Mouse (Mus musculus) cerebellum, adult 9-11 months (tissue): ENCODE measurements around the gene Serinc5.

Experiments used
- DNase-seq: peaks from one replicate; pipeline ENCODE4 v3.0.0; 2022

Gene Serinc5

DNA sequence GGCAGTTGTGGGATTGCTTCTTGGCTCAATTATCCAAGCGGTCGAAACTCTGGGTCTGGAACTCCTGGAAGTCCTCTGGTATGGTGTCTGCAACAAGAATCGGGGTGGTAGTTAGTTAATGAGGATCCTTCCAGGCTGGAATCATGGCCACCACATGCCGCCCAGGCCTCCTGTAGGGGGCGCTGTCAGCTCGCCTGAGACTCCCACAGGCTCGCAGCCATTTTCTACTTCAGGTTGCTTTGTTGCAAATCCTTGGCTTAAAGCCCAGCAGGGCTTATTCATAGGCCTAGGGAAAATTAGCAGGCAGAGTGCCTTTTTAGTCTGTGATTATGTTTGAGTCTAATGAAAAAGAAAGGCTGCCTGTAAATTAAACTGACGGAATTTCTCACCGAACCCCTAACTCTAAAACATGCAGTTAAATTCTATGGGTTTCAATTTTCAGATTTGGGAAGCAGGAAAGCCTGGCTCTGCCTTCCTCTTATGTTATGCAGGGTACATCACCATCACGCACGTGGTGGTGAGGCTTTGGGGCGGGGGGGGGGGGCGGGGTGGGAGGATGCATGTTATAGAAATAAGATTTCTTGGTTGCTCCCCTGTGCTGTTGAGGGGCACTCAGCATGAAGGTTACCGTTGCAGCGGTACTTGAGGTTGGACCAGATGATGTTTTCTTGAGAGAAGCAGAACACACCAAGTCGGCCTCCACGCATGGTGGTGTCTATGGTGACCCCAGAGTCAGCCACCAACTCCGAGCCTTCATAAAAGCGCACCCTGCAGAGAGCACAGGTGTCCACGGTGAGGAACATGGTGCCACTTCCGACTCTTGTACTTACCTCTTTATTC is 141.1 kb downstream of the Serinc5 start:
- DNase-seq = peak; percentile 88

DNA sequence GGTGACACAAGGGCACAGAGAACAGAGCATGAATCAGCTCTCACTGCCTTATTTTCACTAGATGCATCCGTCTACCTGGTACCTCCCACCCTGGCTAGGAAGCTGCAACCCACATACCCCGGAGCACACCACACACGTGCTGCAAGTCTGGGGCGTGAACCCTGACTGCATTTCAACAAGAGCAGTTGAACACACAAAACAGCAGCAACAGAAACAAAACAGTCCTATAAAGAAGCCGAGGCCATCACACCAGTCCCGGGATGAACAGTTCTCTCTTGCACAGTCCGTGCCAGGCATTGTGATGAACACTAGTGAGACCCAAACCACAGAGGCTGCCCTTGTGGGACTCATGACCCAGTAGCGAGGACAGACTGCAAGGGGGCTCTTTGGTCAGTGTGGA is 142.8 kb downstream of the Serinc5 start:
- no peak for DNase-seq

DNA sequence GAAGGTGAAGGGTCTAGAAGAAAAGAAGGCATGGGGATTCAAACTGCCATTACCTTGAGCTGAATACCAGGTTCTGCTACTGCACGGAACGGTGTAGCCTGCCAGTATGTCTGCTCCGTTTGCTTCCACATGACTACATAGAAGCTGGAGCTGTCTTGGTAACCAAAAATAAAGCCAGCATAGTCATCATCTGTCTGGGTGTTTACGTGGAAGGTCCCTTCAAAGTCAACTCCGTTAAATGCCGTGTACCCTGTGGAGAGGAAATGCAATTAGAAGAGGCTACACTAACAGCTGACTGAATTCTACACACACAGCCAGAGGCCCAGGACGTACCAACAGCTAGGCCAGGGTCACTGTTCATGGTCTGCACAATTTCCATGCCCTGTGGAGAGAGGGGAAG is 144.1 kb downstream of the Serinc5 start:
- DNase-seq = no peak

DNA sequence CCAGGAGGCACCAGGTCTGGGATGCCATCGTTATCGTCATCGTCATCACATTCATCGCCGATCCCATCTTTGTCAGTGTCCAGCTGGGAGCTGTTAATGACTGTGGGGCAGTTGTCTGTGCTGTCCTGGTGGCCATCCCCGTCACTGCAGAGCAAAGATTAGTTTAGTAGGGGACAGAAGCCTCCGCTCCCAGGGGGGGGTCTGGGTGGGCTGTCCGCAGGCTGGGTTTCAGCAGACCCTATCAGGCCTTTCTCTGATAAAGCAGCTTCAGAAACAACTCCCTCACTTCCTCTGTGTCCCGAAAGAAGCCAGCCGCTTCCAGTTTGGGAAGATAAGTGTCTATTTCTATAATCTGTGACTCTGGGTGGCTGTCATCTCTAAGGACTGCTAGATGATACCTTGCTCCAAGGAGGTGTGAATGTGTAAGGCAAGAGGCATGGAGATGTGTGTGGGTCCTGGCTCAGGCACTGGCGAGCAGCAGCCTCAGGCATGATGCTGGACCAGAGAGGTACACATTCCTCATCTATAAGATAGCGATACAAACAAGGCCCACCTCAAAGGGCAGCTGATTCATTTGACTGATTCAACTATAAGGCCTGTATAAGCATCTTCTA is 147.2 kb downstream of the Serinc5 start:
- DNase-seq = no peak

GRCm38 (mm10) chr13:92759096-92759495 is 148.2 kb downstream of the Serinc5 start:
- no peak for DNase-seq

GRCm38 (mm10) chr13:92760519-92760918 is 149.6 kb downstream of the Serinc5 start:
- no peak for DNase-seq
